Mouse (Mus musculus): ENCODE data around the gene H2al2a.

DNA sequence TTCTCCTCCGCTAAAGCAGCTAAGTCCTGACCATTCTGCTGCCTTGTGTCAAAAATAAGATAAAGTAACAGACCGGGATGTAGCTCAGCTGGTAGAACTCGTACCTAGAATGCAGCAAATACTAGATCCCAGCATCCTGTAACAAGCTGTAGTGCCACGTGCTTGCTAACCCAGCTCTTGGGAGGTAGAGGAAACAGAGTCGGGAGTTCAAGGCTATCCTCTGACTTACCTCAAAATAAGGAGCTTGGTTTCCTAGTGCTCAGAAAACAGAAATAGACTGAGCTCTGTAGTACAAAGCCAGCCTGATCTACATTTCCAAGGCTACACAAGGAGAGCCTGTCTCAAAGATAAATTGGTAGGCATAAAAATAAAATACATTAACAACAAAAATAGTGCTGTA lies 23.5 kb downstream of the H2al2a start:
- no peak for TF ChIP-seq CTCF (conservative IDR thresholded peaks at IDR 0.05 in 1 of 2, IDR thresholded peaks at IDR 0.05 in 1 of 2; ENCODE audit: low read depth in 2 of 2, low read length in 2 of 2)
- no peak for TF ChIP-seq ETS1 (conservative IDR thresholded peaks at IDR 0.05; ENCODE audit: low read depth, low read length)
- no peak for TF ChIP-seq MXI1 (IDR thresholded peaks at IDR 0.05; ENCODE audit: low read depth, low read length)
- no peak for TF ChIP-seq POLR2A (IDR thresholded peaks at IDR 0.05; ENCODE audit: low read depth, low read length)
- no peak for TF ChIP-seq EP300 (IDR thresholded peaks at IDR 0.05; ENCODE audit: low read length)
- no peak for TF ChIP-seq MYC (IDR thresholded peaks at IDR 0.05; ENCODE audit: low read depth, low read length)
- TF ChIP-seq UBTF (IDR thresholded peaks at IDR 0.05; ENCODE audit: low read depth, low read length), result no peak
- TF ChIP-seq MAZ (IDR thresholded peaks at IDR 0.05; ENCODE audit: low read depth, low read length), result no peak
- no peak for TF ChIP-seq USF1 (IDR thresholded peaks at IDR 0.05; ENCODE audit: low read depth, low read length)
- no peak for TF ChIP-seq CHD2 (IDR thresholded peaks at IDR 0.05; ENCODE audit: low read length)
- TF ChIP-seq RCOR1 (conservative IDR thresholded peaks at IDR 0.05; ENCODE audit: low read depth, low read length), result no peak
- no peak for TF ChIP-seq ZC3H11A (IDR thresholded peaks at IDR 0.05; ENCODE audit: low read depth, low read length)
- no peak for TF ChIP-seq CHD1 (IDR thresholded peaks at IDR 0.05; ENCODE audit: low read depth, low read length)
- no peak for TF ChIP-seq SIN3A (IDR thresholded peaks at IDR 0.05; ENCODE audit: low read length)
